ENCODE assay signal across 20 mouse cellular contexts in the genomic region with DNA sequence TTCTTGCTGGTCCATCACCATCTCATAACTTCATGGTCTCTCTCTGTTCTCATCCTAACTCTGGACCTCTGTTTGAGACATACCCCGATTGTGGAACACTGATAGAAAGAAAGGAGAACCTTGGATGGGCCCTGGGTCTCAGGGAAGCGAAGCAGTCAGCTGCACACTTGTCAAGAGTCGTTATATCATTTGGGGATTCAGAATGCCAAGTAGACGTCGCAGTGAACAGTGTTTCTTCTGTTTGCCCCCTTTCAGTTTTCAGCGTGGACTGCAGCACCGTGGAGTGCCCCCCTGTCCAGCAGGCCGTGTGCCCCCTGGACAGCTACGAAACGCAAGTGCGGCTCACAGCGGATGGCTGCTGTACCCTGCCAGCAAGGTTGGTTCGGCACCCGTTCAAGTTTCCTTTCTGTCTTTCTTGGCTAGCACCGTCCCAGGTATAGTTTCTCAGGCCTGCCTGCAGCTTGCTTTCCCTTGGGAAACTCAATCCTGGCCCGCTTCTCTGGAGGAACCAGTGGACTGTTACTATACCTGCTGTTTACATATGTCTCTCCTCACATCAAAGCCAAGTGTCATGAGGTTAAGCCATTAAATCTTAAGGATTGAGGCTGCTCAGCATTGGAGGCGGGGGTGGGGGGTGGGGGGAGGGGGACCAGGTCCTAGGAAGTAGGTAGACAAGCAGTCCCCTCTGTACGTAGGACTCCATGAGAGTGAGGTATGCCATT.
DNase-seq lines count a peak whose midpoint lies in the region; ATAC-seq and TF ChIP-seq lines count a peak whose summit lies in the region.
"Had no signal": no experiment of that assay in that cellular context is flagged by ENCODE, and none has a peak within 500 bp of the region (broad histone marks: within the 10 kb centered on the region; RNA-seq: fewer than 3 reads in every experiment).

No protein-coding gene starts in this region.

- peaks cover 27% of the 10 kb centered on the region for H3K4me1 ChIP-seq in hindbrain, embryonic 12.5 days
- H3K4me1 ChIP-seq in hindbrain, embryonic 10.5 days (replicated peaks): peaks cover 33% of the 10 kb centered on the region
- H3K4me1 ChIP-seq in lung, embryonic 16.5 days (replicated peaks; ENCODE audit: control insufficient read depth, insufficient read depth, low read length): 0 out of 2 replicates have a peak, but pooled peaks cover under 1% of the 10 kb centered on the region
- H3K4me1 ChIP-seq in lung, adult 2 months (ENCODE audit: control insufficient read depth, insufficient read depth, low read length): no peaks in the 10 kb centered on the region; the same call in 1 of the 2 replicates
- peaks cover 24% of the 10 kb centered on the region for H3K4me1 ChIP-seq in forebrain, embryonic 12.5 days

- no peak for TF ChIP-seq CTCF in lung, adult 2 months (IDR thresholded peaks at IDR 0.05; ENCODE audit: insufficient read depth, low read length)

- H3K27ac ChIP-seq in hindbrain, embryonic 12.5 days: no peak overlapping the region
- no peak overlapping the region for H3K27ac ChIP-seq in hindbrain, embryonic 10.5 days
- no peak overlapping the region for H3K27ac ChIP-seq in lung, embryonic 16.5 days (ENCODE audit: low read length)
- H3K27ac ChIP-seq in forebrain, embryonic 12.5 days: no peak overlapping the region
- H3K27ac ChIP-seq: heart, embryonic 10.5 days; hindbrain, embryonic 13.5 days had no signal

- DNase-seq in hindbrain, embryonic 10.5 days (ENCODE audit: low spot score): no peak
- no peak for DNase-seq in lung, adult 2 months
- peak; percentile 16 to 26 for DNase-seq in cerebellum, adult 18-20 months
- DNase-seq in cerebellum, postnatal 10 days: peak; percentile 45 to 57
- DNase-seq: adrenal gland, postnatal 36 days; B cell, adult 2 months; lung, adult 18-20 months; lung, postnatal 36 days; thymus, postnatal 14 days had no signal

- H3K4me3 ChIP-seq in hindbrain, embryonic 12.5 days: no peak overlapping the region
- no peak overlapping the region for H3K4me3 ChIP-seq in hindbrain, embryonic 10.5 days
- H3K4me3 ChIP-seq in lung, embryonic 16.5 days (ENCODE audit: low read length): no peak overlapping the region
- H3K4me3 ChIP-seq in lung, adult 2 months (replicated peaks; ENCODE audit: extremely low read depth, low read depth, low read length): no peak overlapping the region
- no peak overlapping the region for H3K4me3 ChIP-seq in forebrain, embryonic 12.5 days (replicated peaks)
- H3K4me3 ChIP-seq: erythroblast, embryonic 14.5 days; heart, embryonic 10.5 days; hindbrain, embryonic 13.5 days; myocyte had no signal

- ATAC-seq in hindbrain, embryonic 12.5 days (ENCODE audit: low FRiP score): 0 out of 2 replicates have a peak, but pooled peaks have one; percentile 29
- ATAC-seq in lung, embryonic 16.5 days (ENCODE audit: low read depth): 0 out of 2 replicates have a peak, but pooled peaks have one; percentile 14
- ATAC-seq in forebrain, embryonic 12.5 days (ENCODE audit: low FRiP score): no peak
- no peak for ATAC-seq in CD4-positive, CD25-positive, alpha-beta regulatory T cell, adult 4 months
- ATAC-seq: forebrain, embryonic 14.5 days; intestine, postnatal 0 days had no signal

- H3K9ac ChIP-seq in hindbrain, embryonic 12.5 days: no peak overlapping the region
- no peak overlapping the region for H3K9ac ChIP-seq in lung, embryonic 16.5 days (ENCODE audit: low read length)
- no peak overlapping the region for H3K9ac ChIP-seq in forebrain, embryonic 12.5 days
- H3K9ac ChIP-seq: hindbrain, embryonic 13.5 days had no signal

- no peak for TF ChIP-seq POLR2A in lung, adult 2 months (IDR thresholded peaks at IDR 0.05; ENCODE audit: borderline replicate concordance, extremely low read depth, low read depth, low read length)

- H3K36me3 ChIP-seq in hindbrain, embryonic 12.5 days: no peaks in the 10 kb centered on the region
- peaks cover 13% of the 10 kb centered on the region; the same call in 1 of the 2 replicates for H3K36me3 ChIP-seq in hindbrain, embryonic 10.5 days
- no peaks in the 10 kb centered on the region for H3K36me3 ChIP-seq in lung, embryonic 16.5 days (ENCODE audit: control insufficient read depth, insufficient read depth, low read length)
- no peaks in the 10 kb centered on the region for H3K36me3 ChIP-seq in forebrain, embryonic 12.5 days (replicated peaks)
- H3K36me3 ChIP-seq: hindbrain, embryonic 13.5 days had no signal

- H3K9me3 ChIP-seq in hindbrain, embryonic 12.5 days (replicated peaks): no peaks in the 10 kb centered on the region
- H3K9me3 ChIP-seq in hindbrain, embryonic 10.5 days: no peaks in the 10 kb centered on the region
- no peaks in the 10 kb centered on the region for H3K9me3 ChIP-seq in lung, embryonic 16.5 days (ENCODE audit: control insufficient read depth, low read length)
- H3K9me3 ChIP-seq in forebrain, embryonic 12.5 days: no peaks in the 10 kb centered on the region
- H3K9me3 ChIP-seq: heart, embryonic 10.5 days; hindbrain, embryonic 13.5 days had no signal

- WGBS in hindbrain, embryonic 12.5 days: 79% methylated on average over 18 of the region's 18 CpGs
- 87% methylated on average over 18 of the region's 18 CpGs for WGBS in hindbrain, embryonic 10.5 days
- WGBS in lung, embryonic 16.5 days: 59% methylated on average over 18 of the region's 18 CpGs
- 71% methylated on average over 18 of the region's 18 CpGs for WGBS in lung, adult 2 months
- 84% methylated on average over 18 of the region's 18 CpGs for WGBS in forebrain, embryonic 12.5 days

- H3K27me3 ChIP-seq in hindbrain, embryonic 12.5 days: no peaks in the 10 kb centered on the region
- no peaks in the 10 kb centered on the region for H3K27me3 ChIP-seq in hindbrain, embryonic 10.5 days (ENCODE audit: insufficient read depth, poor library complexity, severe bottlenecking)
- peaks cover 2% of the 10 kb centered on the region; the same call in 1 of the 2 replicates for H3K27me3 ChIP-seq in lung, embryonic 16.5 days (ENCODE audit: control insufficient read depth, insufficient read depth, low read depth, low read length)
- no peaks in the 10 kb centered on the region for H3K27me3 ChIP-seq in forebrain, embryonic 12.5 days
- H3K27me3 ChIP-seq: hindbrain, embryonic 13.5 days had no signal

- H3K4me2 ChIP-seq in hindbrain, embryonic 12.5 days (replicated peaks): no peak overlapping the region
- no peak overlapping the region for H3K4me2 ChIP-seq in lung, embryonic 16.5 days (ENCODE audit: low read depth, low read length)
- no peak overlapping the region for H3K4me2 ChIP-seq in forebrain, embryonic 12.5 days
- H3K4me2 ChIP-seq: hindbrain, embryonic 13.5 days; liver, embryonic 11.5 days had no signal

Comparison
In these comparisons a context has a peak if more than half of its experiments do, and no peak if none do; other contexts are left out.
1. ATAC-seq: peak in hindbrain, embryonic 12.5 days (single experiment) and lung, embryonic 16.5 days (single experiment); none in forebrain, embryonic 12.5 days (single experiment) and CD4-positive, CD25-positive, alpha-beta regulatory T cell, adult 4 months (single experiment).
2. DNase-seq: peak in cerebellum, adult 18-20 months (2 of 2) and cerebellum, postnatal 10 days (2 of 2); none in hindbrain, embryonic 10.5 days (single experiment) and lung, adult 2 months (single experiment).